Mouse (Mus musculus) cerebellum, adult 2 months (tissue): ENCODE results near the gene Apcs.

Experiments used
- CTCF ChIP-seq: fragments of 200-500 bp; IDR thresholded peaks from 2 replicates; pipeline ENCODE4 v1.5.1; 2011; ENCODE audit warnings: low read depth, mild to moderate bottlenecking, control low read depth, low read length, moderate library complexity, borderline replicate concordance; ENCODE audit not compliant: insufficient read depth
- POLR2A ChIP-seq: fragments of 200-500 bp; IDR thresholded peaks from 2 replicates; pipeline ENCODE4 v1.6.1; 2011; ENCODE audit warnings: low read length, control low read depth, borderline replicate concordance; ENCODE audit not compliant: insufficient read depth

- TF ChIP-seq POLR2A = no peak
- TF ChIP-seq CTCF = no peak
Observed at GRCm38 (mm10) chr1:172917115-172917514, 22.3 kb upstream of the Apcs start.
